ENCODE assay signal across 8 mouse cellular contexts in the genomic region with DNA sequence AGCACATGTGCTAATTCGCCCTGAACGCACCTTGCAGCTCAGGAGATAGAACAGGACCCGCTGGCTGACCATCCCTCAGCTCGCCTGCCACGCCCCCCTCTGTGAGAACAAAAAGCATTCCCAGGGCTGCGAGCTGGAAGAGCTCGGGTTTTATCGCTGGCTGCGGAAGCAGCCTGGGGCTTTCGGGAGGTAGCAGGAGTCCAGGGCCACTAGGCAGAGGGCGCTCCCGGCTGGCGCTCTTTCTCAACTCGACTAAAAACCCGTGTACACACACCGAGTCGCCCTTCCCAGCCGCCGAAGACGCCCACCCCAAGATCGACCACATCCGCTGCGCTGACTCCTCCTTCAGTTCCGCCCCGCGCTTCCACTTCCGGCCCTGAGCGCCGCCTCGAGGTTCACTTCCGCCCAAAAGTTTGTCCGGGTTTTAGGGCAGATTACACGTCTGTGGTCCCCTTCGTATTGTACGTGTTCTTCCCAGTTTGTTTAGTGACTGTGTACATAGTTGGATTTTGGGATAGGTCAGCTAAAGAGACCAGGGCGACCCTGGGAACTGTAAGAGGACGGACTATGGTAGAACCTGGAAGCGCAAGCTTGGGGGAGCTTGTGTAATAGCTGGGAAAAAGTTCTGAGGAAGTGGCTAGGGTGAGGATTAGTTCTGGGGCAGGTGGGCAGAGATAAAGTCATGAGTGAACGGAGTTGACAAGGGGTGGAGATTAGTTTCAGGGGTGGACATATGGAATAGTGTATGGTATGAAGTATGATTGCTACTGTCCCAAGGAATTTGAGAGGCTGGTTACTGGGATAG. TPM values are rescaled to one million over a fixed set of nuclear protein-coding genes. Genes with fewer than 3 reads are reported as not detected.
DNase-seq lines count a peak whose midpoint lies in the region; ATAC-seq and TF ChIP-seq lines count a peak whose summit lies in the region.

No protein-coding gene starts in this region.

- peak overlapping the region; percentile 83 for H3K4me3 ChIP-seq in E14TG2a.4 (replicated peaks; ENCODE audit: low read length)
- peak overlapping the region; percentile 54 for H3K4me3 ChIP-seq in forebrain, embryonic 11.5 days (ENCODE audit: low read depth, low read length)
- peak overlapping the region; percentile 78 for H3K4me3 ChIP-seq in heart, embryonic 15.5 days
- peak overlapping the region; percentile 60 for H3K4me3 ChIP-seq in liver, embryonic 12.5 days

- H3K4me2 ChIP-seq in forebrain, embryonic 11.5 days (ENCODE audit: low read depth, low read length, severe bottlenecking): peak overlapping the region; percentile 61
- H3K4me2 ChIP-seq in heart, embryonic 15.5 days: peak overlapping the region; percentile 74
- peak overlapping the region; percentile 75 for H3K4me2 ChIP-seq in liver, embryonic 12.5 days

- no peaks in the 10 kb centered on the region for H3K27me3 ChIP-seq in E14TG2a.4 (ENCODE audit: insufficient read depth, low read length)
- no peaks in the 10 kb centered on the region for H3K27me3 ChIP-seq in forebrain, embryonic 11.5 days (ENCODE audit: control insufficient read depth, insufficient read depth, low read length)
- H3K27me3 ChIP-seq in heart, embryonic 15.5 days: no peaks in the 10 kb centered on the region
- H3K27me3 ChIP-seq in liver, embryonic 12.5 days (replicated peaks): no peaks in the 10 kb centered on the region
- H3K27me3 ChIP-seq in splenic B cell, adult 2 months (ENCODE audit: control insufficient read depth, insufficient read depth, low read length, poor library complexity, severe bottlenecking): no peaks in the 10 kb centered on the region

- no peak for TF ChIP-seq CTCF in E14TG2a.4 (conservative IDR thresholded peaks at IDR 0.05; ENCODE audit: low read length)

- H3K9me3 ChIP-seq in E14TG2a.4 (ENCODE audit: low read length): no peaks in the 10 kb centered on the region
- no peaks in the 10 kb centered on the region for H3K9me3 ChIP-seq in forebrain, embryonic 11.5 days (ENCODE audit: control insufficient read depth, low read length)
- no peaks in the 10 kb centered on the region for H3K9me3 ChIP-seq in heart, embryonic 15.5 days (replicated peaks)
- no peaks in the 10 kb centered on the region for H3K9me3 ChIP-seq in liver, embryonic 12.5 days (replicated peaks)

- peak overlapping the region; percentile 91 for H3K27ac ChIP-seq in forebrain, embryonic 11.5 days (ENCODE audit: low read depth, low read length)
- peak overlapping the region; percentile 86 for H3K27ac ChIP-seq in heart, embryonic 15.5 days
- peak overlapping the region; percentile 58 for H3K27ac ChIP-seq in liver, embryonic 12.5 days

- peak; percentile 48 for DNase-seq in c-Kit-positive CD71-positive TER-119-positive erythroid progenitor cells, embryonic 14.5 days (ENCODE audit: low spot score)
- peak; percentile 88 for DNase-seq in forebrain, embryonic 11.5 days (ENCODE audit: low spot score)
- DNase-seq in kidney, postnatal 14 days: peak; percentile 74
- peak; percentile 81 for DNase-seq in naive thymus-derived CD4-positive, alpha-beta T cell, adult 2 months (ENCODE audit: low read depth)
- DNase-seq in splenic B cell, adult 2 months (ENCODE audit: low read depth, low spot score): peak; percentile 76

- no peaks in the 10 kb centered on the region for H3K36me3 ChIP-seq in E14TG2a.4 (ENCODE audit: insufficient read depth, low read length)
- H3K36me3 ChIP-seq in forebrain, embryonic 11.5 days (ENCODE audit: control insufficient read depth, insufficient read depth, low read length): no peaks in the 10 kb centered on the region
- H3K36me3 ChIP-seq in heart, embryonic 15.5 days: 0 out of 2 replicates have a peak, but pooled peaks cover under 1% of the 10 kb centered on the region
- H3K36me3 ChIP-seq in liver, embryonic 12.5 days: no peaks in the 10 kb centered on the region
- H3K36me3 ChIP-seq in splenic B cell, adult 2 months (ENCODE audit: control insufficient read depth, insufficient read depth, low read length, poor library complexity, severe bottlenecking): no peaks in the 10 kb centered on the region

- H3K4me1 ChIP-seq in E14TG2a.4 (replicated peaks; ENCODE audit: low read depth, low read length): peaks cover 12% of the 10 kb centered on the region
- H3K4me1 ChIP-seq in forebrain, embryonic 11.5 days (replicated peaks; ENCODE audit: control insufficient read depth, insufficient read depth, low read length): no peaks in the 10 kb centered on the region; the same call in 1 of the 2 replicates
- peaks cover 4% of the 10 kb centered on the region for H3K4me1 ChIP-seq in heart, embryonic 15.5 days (replicated peaks)
- H3K4me1 ChIP-seq in liver, embryonic 12.5 days: peaks cover 8% of the 10 kb centered on the region; the same call in 1 of the 2 replicates

- 4% methylated on average over 39 of the region's 39 CpGs for WGBS in forebrain, embryonic 11.5 days
- 4% methylated on average over 39 of the region's 39 CpGs for WGBS in heart, embryonic 15.5 days
- 3% methylated on average over 39 of the region's 39 CpGs for WGBS in liver, embryonic 12.5 days (ENCODE audit: insufficient replicate concordance)

- ATAC-seq in forebrain, embryonic 11.5 days (replicated peaks; ENCODE audit: low FRiP score): peak; percentile 98
- peak; percentile 89 for ATAC-seq in heart, embryonic 15.5 days (replicated peaks; ENCODE audit: insufficient number of reproducible peaks, insufficient read depth, low FRiP score, low read depth)
- ATAC-seq in liver, embryonic 12.5 days: peak; percentile 92

- peak overlapping the region; percentile 66 for H3K9ac ChIP-seq in forebrain, embryonic 11.5 days (ENCODE audit: low read length)
- peak overlapping the region; percentile 66 for H3K9ac ChIP-seq in heart, embryonic 15.5 days
- H3K9ac ChIP-seq in liver, embryonic 12.5 days: peak overlapping the region; percentile 52

RNA-seq across cellular contexts. Expression of a gene that starts 4.5 kb away (rescaled TPM):
- polyA plus RNA-seq in forebrain, embryonic 11.5 days (2014; fragmentation: Nextera tagmentation; extraction: Ambion mirVana): 14.2 and 16.7 TPM in 2 replicates
- 2.6 and 3.4 TPM in 2 replicates for polyA plus RNA-seq in heart, embryonic 15.5 days (2015; fragmentation: Nextera tagmentation; extraction: Ambion mirVana)
- polyA plus RNA-seq in liver, embryonic 12.5 days (2016; fragmentation: Nextera tagmentation; extraction: Ambion mirVana): 0.97 and 1.8 TPM in 2 replicates

RNA-seq across cellular contexts. Expression of a gene that starts 4.6 kb away (rescaled TPM):
- polyA plus RNA-seq in forebrain, embryonic 11.5 days (2014; fragmentation: Nextera tagmentation; extraction: Ambion mirVana): not detected in 2 replicates
- not detected in 2 replicates for polyA plus RNA-seq in heart, embryonic 15.5 days (2015; fragmentation: Nextera tagmentation; extraction: Ambion mirVana)
- polyA plus RNA-seq in liver, embryonic 12.5 days (2016; fragmentation: Nextera tagmentation; extraction: Ambion mirVana): not detected in 2 replicates

RNA-seq across cellular contexts. Expression of a gene that starts 43.1 kb away (rescaled TPM):
- polyA plus RNA-seq in forebrain, embryonic 11.5 days (2014; fragmentation: Nextera tagmentation; extraction: Ambion mirVana): 0.12 TPM in 1 of 2 replicates, not detected in the other
- not detected in 2 replicates for polyA plus RNA-seq in heart, embryonic 15.5 days (2015; fragmentation: Nextera tagmentation; extraction: Ambion mirVana)
- polyA plus RNA-seq in liver, embryonic 12.5 days (2016; fragmentation: Nextera tagmentation; extraction: Ambion mirVana): not detected in 2 replicates

Comparison
In these comparisons a context has a peak if more than half of its experiments do, and no peak if none do; other contexts are left out.
1. Peak in every context shown above with its lines: DNase-seq, ATAC-seq, H3K4me3 ChIP-seq and H3K27ac ChIP-seq.